Mouse (Mus musculus) intestine, embryonic 16.5 days (tissue): ENCODE results near the gene Spg7. TPM values are rescaled to one million over a fixed set of nuclear protein-coding genes. Genes with fewer than 3 reads are reported as not detected.
"Not testable (repeated sequence)": the region's sequence is repeated elsewhere in the genome, so short reads cannot be mapped to it uniquely, and the experiment has no call there.

Experiments used
- ATAC-seq: fragments of 200-750 bp; cut with Nextera tagmentation; 2 replicates; pipeline ENCODE4 v1.8.0; 2017; ENCODE audit warnings: moderate TSS enrichment, moderate library complexity
- H3K27ac ChIP-seq: fragments of 300-500 bp; sonication (generic); 2 replicates; pipeline ENCODE4 v1.5.1; 2014; ENCODE audit warnings: mild to moderate bottlenecking, low read length
- H3K27me3 ChIP-seq: fragments of 300-500 bp; sonication (generic); replicated peaks from 2 replicates; pipeline ENCODE4 v1.6.1; 2014; ENCODE audit warnings: low read length, control low read depth, mixed read lengths; ENCODE audit not compliant: control insufficient read depth, insufficient read depth
- H3K36me3 ChIP-seq: fragments of 300-500 bp; sonication (generic); 2 replicates; pipeline ENCODE4 v1.6.1; 2014; ENCODE audit warnings: low read length, control low read depth; ENCODE audit not compliant: control insufficient read depth, insufficient read depth
- H3K4me1 ChIP-seq: fragments of 300-500 bp; sonication (generic); 2 replicates; pipeline ENCODE4 v1.6.1; 2014; ENCODE audit warnings: low read length, control low read depth, mixed read lengths; ENCODE audit not compliant: control insufficient read depth, insufficient read depth
- H3K4me2 ChIP-seq: fragments of 300-500 bp; sonication (generic); 2 replicates; pipeline ENCODE4 v1.6.1; 2014; ENCODE audit warnings: low read depth, low read length, control low read depth
- H3K4me3 ChIP-seq: fragments of 300-500 bp; sonication (generic); 2 replicates; pipeline ENCODE4 v1.5.1; 2014; ENCODE audit warnings: mild to moderate bottlenecking, low read length
- H3K9ac ChIP-seq: fragments of 300-500 bp; sonication (generic); 2 replicates; pipeline ENCODE4 v1.6.1; 2014; ENCODE audit warnings: low read depth, low read length
- H3K9me3 ChIP-seq: fragments of 300-500 bp; sonication (generic); 2 replicates; pipeline ENCODE4 v1.6.1; 2016; ENCODE audit warnings: low read length, control low read depth; ENCODE audit not compliant: control insufficient read depth
- WGBS: fragments of 180-500 bp; shearing (Covaris S2); extraction: QIAGEN DNeasy Blood & Tissue Kit; methylation state at CpG from one replicate; pipeline ENCODE4 v1.1.7; 2014; 5-methylcytosine and 5-hydroxymethylcytosine counted together
- polyA plus RNA-seq: library from polyadenylated mRNA; unstranded; fragments of >200 nt; fragmentation: Nextera tagmentation; extraction: Ambion mirVana; gene quantifications from 2 replicates; pipeline ENCODE4 v1.2.1, GENCODE M21; 2015

Spg7 gene
- polyA plus RNA-seq, 1 experiment from 2014 or later, result 54.4 TPM

DNA sequence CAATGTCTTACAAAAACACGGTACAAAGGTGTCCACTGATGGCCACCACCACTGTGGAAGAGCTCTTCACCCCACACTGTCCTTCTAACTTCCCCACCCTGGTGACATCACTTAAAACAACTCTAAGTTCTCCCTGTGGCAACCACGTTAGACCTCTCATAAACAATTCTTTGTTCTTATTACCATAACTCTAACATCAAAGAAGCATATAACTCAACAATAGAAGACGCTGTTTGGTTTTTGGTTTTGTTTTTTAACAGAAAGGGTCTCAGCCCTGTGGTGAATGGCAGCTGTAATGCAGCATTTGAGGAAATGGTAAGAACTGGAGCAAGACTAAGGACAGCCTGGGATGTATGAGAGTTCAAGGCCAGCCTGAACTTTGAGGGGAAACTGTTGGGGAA is 36.8 kb upstream of the Spg7 start:
- 74% methylated on average over 3 of the region's 3 CpGs for WGBS
- no peaks in the 10 kb centered on the region for H3K36me3 ChIP-seq
- H3K4me3 ChIP-seq, result no peak overlapping the region
- H3K4me1 ChIP-seq, result peaks cover 20% of the 10 kb centered on the region
- no peak overlapping the region for H3K9ac ChIP-seq
- H3K27ac ChIP-seq, result no peak overlapping the region
- no peak for ATAC-seq
- H3K9me3 ChIP-seq, result no peaks in the 10 kb centered on the region
- H3K27me3 ChIP-seq, result no peaks in the 10 kb centered on the region
- no peak overlapping the region for H3K4me2 ChIP-seq

- H3K4me1 ChIP-seq, result peaks cover 12% of the 10 kb centered on the region
- no peak for ATAC-seq
- no peaks in the 10 kb centered on the region for H3K9me3 ChIP-seq
- no peaks in the 10 kb centered on the region for H3K36me3 ChIP-seq
- no peak overlapping the region for H3K4me3 ChIP-seq
- H3K9ac ChIP-seq, result no peak overlapping the region
- no peak overlapping the region for H3K4me2 ChIP-seq
- no peak overlapping the region for H3K27ac ChIP-seq
- 88% methylated on average over 8 of the region's 8 CpGs for WGBS
- H3K27me3 ChIP-seq, result no peaks in the 10 kb centered on the region
Measured at GRCm38 (mm10) chr8:123027786-123028185, 35.0 kb upstream of the Spg7 start.

DNA sequence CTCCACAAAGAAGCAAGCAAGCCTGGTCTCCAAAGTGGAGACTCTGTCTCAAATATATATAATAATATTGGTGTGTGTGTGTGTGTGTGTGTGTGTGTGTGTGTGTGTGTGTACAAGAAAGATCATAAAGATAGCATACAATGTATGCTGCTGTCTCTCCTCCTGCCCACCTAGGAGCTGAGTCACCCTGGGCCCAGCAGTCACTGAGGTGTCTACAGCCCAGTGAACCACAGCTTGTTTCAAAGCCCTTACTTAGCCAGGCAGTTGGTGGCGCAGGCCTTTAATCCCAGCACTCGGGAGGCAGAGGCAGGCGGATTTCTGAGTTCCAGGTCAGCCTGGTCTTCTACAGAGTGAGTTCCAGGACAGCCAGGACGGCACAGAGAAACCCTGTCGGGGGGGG is 32.7 kb upstream of the Spg7 start:
- 92% methylated on average over 4 of the region's 5 CpGs for WGBS
- not testable (repeated sequence) for ATAC-seq, H3K36me3 ChIP-seq

DNA sequence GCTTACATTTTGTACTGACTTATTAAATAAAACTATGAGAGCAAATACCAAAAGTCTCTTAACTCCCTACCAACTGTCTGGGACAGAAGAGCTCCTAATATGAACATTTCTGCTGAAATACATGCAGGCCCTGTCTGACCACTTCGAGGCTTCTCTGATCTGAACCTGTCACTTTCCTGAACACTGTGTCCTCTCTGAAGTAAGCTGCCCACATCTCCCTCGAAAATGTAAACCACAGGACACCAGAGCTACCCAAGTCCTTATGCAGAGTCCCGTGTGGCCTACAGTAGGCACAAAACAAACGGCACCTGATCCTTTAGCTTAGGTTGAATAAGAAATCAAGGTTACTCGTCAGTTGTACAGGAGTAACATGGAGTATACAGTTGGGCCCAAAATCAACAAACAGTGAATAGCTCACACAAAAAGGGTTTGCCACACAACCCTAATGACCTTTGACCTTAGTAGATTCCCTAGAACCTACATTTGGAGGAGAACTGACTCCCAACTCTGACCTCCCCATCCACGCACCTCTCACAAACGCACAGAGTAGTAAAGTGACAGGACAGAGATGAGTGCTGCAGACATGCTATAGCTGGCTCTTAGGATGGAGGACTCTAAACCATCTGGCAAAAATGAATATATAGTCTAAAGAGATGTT is 31.3 kb upstream of the Spg7 start:
- Histone ChIP-seq H3K4me1 (peaks cover 18% of the 10 kb centered on the region), H3K9ac (no peak overlapping the region), H3K27me3 (no peaks in the 10 kb centered on the region), H3K9me3 (no peaks in the 10 kb centered on the region), H3K4me2 (no peak overlapping the region), H3K27ac (no peak overlapping the region), H3K36me3 (no peaks in the 10 kb centered on the region), H3K4me3 (no peak overlapping the region)
- 75% methylated on average over 7 of the region's 7 CpGs for WGBS
- no peak for ATAC-seq

More for the DNA sequence above, 32.7 kb upstream of the Spg7 start:
- H3K9me3 ChIP-seq, H3K4me2 ChIP-seq, H3K9ac ChIP-seq, H3K27me3 ChIP-seq, H3K4me3 ChIP-seq, H3K27ac ChIP-seq, H3K4me1 ChIP-seq: not testable (repeated sequence)

DNA sequence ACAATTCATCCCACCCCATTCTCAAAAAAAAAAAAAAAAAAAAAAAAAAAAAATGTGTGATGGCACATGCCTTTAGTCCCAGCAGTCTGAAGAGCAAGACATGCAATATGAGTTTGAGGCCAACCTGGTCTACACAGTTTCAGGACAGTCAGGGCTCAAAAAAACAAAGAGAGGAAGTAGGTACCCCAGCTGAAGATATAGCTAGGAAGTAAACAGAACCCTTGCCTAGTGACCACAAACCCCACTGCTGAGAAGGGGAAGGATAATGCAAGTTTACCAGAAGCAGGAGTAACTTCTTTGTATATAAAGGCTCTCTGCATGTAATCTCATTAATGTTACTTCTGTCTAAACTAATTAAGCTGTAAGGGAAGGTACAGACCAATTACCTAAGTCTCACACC is 30.0 kb upstream of the Spg7 start:
- H3K27me3 ChIP-seq, result no peaks in the 10 kb centered on the region
- no peak overlapping the region for H3K27ac ChIP-seq
- no peaks in the 10 kb centered on the region for H3K36me3 ChIP-seq
- H3K4me2 ChIP-seq, result no peak overlapping the region
- no peak overlapping the region for H3K4me3 ChIP-seq
- ATAC-seq, result no peak
- H3K9me3 ChIP-seq, result no peaks in the 10 kb centered on the region
- peaks cover 27% of the 10 kb centered on the region for H3K4me1 ChIP-seq
- H3K9ac ChIP-seq, result no peak overlapping the region

DNA sequence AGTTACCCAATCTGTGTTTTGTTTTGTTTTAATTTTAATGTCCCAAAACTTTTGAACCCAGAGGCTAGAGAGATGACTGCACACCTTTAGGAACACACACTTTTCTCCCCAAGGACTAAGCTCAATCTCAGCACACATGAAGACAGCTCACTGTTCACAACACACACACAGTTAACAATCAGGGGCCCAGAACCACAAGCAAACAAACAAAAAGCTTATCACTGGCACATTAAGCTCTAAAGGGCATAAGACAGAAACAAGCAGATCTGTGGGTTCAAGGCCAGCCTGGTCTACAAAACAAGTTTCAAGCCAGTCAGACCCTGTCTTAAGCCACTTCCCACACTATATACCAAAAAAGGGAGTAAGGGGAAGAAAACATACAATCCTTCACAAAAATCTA is 29.3 kb upstream of the Spg7 start:
- Histone ChIP-seq H3K36me3 (no peaks in the 10 kb centered on the region), H3K9me3 (no peaks in the 10 kb centered on the region), H3K27me3 (no peaks in the 10 kb centered on the region), H3K4me1 (peaks cover 29% of the 10 kb centered on the region), H3K27ac (no peak overlapping the region), H3K9ac (no peak overlapping the region), H3K4me3 (no peak overlapping the region), H3K4me2 (no peak overlapping the region)
- no peak for ATAC-seq

DNA sequence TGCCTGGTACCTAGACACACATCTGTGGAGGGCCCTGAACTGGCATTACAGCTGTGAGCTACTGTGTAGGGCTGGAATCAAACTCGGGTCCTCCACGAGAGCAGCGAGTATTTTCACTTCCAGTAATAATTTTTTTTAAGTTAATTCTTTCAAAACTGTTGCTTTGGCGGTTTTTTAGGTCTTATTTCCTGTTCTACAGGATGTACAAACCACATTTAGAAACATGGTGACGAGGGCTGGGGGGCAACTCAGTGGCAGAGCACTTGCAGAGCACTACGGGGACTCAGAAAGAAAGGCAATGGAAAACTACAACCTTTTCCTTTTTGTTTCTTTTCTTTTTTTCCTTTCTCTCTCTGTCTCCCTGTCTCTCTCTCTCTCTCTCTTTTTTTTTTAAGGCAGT is 28.6 kb upstream of the Spg7 start:
- WGBS, result 75% methylated on average over 6 of the region's 6 CpGs
- no peak for ATAC-seq
- H3K4me3 ChIP-seq, result no peak overlapping the region
- H3K9ac ChIP-seq, result no peak overlapping the region
- no peak overlapping the region for H3K4me2 ChIP-seq
- H3K27me3 ChIP-seq, result no peaks in the 10 kb centered on the region
- no peaks in the 10 kb centered on the region for H3K9me3 ChIP-seq
- no peak overlapping the region for H3K27ac ChIP-seq
- H3K36me3 ChIP-seq, result no peaks in the 10 kb centered on the region
- peaks cover 34% of the 10 kb centered on the region for H3K4me1 ChIP-seq

GRCm38 (mm10) chr8:123036956-123037355 is 25.8 kb upstream of the Spg7 start:
- ATAC-seq, result peak; percentile 76
- no peaks in the 10 kb centered on the region for H3K27me3 ChIP-seq
- H3K4me2 ChIP-seq, result no peak overlapping the region
- peaks cover 46% of the 10 kb centered on the region for H3K4me1 ChIP-seq
- H3K27ac ChIP-seq, result peak overlapping the region; percentile 57; the same call in 1 of the 2 replicates
- no peaks in the 10 kb centered on the region for H3K36me3 ChIP-seq
- H3K4me3 ChIP-seq, result no peak overlapping the region
- WGBS, result 41% methylated on average over 3 of the region's 3 CpGs
- no peaks in the 10 kb centered on the region for H3K9me3 ChIP-seq
- no peak overlapping the region for H3K9ac ChIP-seq

GRCm38 (mm10) chr8:123037487-123037886 is 25.3 kb upstream of the Spg7 start:
- no peak overlapping the region for H3K9ac ChIP-seq
- H3K4me2 ChIP-seq, result no peak overlapping the region
- WGBS, result 74% methylated on average over 11 of the region's 11 CpGs
- H3K4me3 ChIP-seq, result no peak overlapping the region
- H3K36me3 ChIP-seq, result no peaks in the 10 kb centered on the region
- no peaks in the 10 kb centered on the region for H3K27me3 ChIP-seq
- no peaks in the 10 kb centered on the region for H3K9me3 ChIP-seq
- H3K4me1 ChIP-seq, result peaks cover 46% of the 10 kb centered on the region
- H3K27ac ChIP-seq, result peak overlapping the region; percentile 57
- no peak for ATAC-seq

- H3K27ac ChIP-seq, result peak overlapping the region; percentile 2; the same call in 1 of the 2 replicates
- no peaks in the 10 kb centered on the region for H3K36me3 ChIP-seq
- peaks cover 47% of the 10 kb centered on the region for H3K4me1 ChIP-seq
- WGBS, result 44% methylated on average over 2 of the region's 2 CpGs
- no peak overlapping the region for H3K4me2 ChIP-seq
- no peaks in the 10 kb centered on the region for H3K27me3 ChIP-seq
- H3K9ac ChIP-seq, result no peak overlapping the region
- no peak for ATAC-seq
- no peak overlapping the region for H3K4me3 ChIP-seq
- no peaks in the 10 kb centered on the region for H3K9me3 ChIP-seq
Measured at GRCm38 (mm10) chr8:123038351-123038750, 24.4 kb upstream of the Spg7 start.
